Mouse (Mus musculus) ovary, postnatal 10 days (tissue): ENCODE data around the gene Cxcl5.
"Not testable (repeated sequence)": the region's sequence is repeated elsewhere in the genome, so short reads cannot be mapped to it uniquely, and the experiment has no call there.

Source experiments
- DNase-seq: peaks from one replicate; pipeline ENCODE4 v3.0.0; 2022; ENCODE audit warnings: low spot score

Gene Cxcl5

DNA sequence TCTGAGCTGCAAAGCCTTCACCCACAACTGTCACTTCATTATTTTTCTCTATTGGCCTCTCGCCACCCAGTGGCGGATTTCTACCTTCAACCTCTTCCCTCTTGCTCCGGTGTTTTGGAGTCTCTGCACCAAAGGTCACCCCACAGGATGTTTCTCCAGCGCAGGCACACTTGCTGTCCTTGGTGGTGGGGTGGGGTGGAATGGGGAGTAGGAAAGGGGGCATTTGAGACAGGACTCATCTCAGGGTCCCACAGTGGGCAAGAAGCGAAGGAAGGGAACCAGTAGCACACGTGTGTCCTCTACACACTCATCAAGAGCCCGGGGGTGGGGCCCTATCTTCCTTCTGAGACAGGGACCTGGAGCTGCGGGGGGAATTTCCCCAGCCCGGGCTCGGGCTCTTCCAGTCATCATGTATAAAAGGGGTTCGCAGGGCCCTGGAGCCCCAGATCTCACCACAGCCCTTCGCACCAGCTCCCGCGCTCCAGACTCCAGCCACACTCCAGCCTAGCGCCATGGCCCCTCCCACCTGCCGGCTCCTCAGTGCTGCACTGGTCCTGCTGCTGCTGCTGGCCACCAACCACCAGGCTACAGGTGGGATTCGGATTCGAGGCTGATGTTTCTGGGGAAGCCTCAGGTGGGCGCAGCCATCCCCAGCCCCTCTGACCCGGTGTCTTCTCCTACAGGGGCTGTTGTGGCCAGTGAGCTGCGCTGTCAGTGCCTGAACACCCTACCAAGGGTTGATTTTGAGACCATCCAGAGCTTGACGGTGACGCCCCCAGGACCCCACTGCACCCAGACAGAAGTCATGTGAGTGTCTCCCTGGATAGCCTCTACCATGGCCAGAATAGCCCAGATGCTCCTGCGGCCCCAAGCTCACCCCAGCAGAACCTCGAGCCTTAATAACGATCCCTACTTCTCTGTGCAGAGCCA, 26.8 kb downstream of the Cxcl5 start, which contains the start of gene Cxcl3:
TSS of gene Cxcl3 (plus strand) at position 445 of the 930 bp plus-strand sequence.
- no peak for DNase-seq

DNA sequence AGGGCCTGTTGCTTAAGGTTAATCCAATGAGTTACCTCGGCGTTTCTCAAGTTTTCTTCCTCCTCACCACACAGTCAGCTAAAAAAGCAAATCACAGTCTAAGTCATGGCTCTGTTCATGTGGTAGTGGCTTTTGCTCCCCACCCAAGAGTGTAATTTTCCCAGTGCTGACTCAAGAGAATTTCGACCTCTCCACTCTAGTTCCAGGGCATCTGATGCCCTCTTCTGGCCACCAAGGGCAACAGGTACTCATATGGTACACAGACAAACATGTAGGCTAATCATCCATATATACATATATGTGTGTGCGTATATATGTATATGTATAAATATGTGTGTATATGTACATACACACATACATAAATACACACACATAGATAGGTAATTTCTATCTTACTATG, 29.0 kb downstream of the Cxcl5 start:
- DNase-seq: no peak

DNA sequence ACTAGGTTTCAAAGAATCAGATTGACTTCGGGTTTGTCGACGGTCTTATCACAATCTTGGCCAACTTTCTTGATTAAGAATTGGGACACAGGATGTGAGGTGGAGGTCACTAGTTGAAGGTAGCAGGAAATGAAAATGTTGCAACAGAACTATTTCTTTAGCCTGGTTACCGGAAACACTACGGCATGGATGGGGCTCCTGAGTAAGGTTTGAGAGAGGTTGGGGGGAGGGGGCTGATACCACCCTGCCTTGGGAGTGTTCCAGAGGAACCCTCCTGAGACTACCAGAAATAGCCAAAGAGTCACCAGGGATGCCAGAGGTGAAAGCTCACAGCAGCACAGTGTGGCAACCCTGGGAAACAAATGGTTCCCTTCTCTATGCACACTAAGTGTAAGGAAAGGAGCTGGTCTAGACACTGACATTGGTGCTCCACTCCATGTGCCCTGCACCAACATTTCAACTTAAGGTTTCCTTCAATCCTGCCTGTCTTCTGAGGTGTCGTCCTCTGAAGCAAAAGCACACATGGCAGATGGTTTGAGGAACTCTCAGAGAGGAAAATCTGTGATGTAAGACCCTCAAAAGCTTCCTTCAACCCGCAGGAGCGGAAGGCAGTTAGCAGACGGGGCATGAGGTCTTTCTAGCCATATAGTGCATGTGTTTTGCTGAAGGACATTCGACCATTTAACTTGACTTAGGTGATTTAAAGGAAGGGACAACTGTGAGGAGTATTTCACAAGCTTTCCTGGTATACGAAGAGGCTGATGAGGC, 30.3 kb downstream of the Cxcl5 start:
- DNase-seq: no peak

DNA sequence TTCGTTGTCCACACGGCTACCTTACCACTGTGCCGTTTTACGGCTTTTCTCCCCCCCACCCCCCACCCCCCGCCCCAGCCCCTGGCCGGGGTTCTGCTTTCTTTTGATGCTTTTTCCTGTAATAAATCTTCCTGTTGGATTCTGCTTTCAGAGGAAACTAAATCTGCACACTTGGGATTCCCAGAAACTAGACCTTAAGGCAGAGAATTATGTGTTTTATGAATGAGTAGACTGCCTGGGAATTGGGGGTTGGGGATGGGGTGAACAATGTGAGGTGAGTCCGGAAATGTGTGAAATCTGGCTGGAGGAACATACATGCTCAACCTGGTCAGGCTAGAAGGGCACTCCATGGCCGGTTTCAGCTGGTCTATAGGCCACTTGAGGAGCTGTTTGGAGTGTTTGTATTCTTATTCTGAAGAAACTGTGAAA, 30.9 kb downstream of the Cxcl5 start:
- DNase-seq: no peak

DNA sequence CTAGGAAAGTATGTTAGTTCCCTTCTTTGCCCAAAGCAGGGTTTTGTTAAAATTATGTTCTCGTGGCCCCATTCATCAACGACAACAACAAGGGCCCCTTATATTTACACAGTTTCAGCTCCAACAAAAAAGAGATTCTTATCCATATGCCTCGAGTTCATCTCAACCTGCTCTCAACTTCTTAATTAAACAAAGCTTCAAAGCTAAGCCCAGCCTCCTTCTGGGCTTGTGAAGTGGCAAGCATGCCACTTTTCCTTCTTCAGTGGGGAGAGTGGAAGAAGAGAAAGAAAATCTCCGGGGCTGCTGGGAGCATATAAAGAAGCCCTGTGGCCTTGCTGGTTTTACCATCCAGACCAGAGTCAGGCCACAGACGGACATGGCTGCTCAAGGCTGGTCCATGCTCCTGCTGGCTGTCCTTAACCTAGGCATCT, 35.0 kb downstream of the Cxcl5 start, which contains the start of gene Cxcl15:
TSS of gene Cxcl15 (plus strand) at position 340 of the 431 bp plus-strand sequence.
- DNase-seq: no peak

DNA sequence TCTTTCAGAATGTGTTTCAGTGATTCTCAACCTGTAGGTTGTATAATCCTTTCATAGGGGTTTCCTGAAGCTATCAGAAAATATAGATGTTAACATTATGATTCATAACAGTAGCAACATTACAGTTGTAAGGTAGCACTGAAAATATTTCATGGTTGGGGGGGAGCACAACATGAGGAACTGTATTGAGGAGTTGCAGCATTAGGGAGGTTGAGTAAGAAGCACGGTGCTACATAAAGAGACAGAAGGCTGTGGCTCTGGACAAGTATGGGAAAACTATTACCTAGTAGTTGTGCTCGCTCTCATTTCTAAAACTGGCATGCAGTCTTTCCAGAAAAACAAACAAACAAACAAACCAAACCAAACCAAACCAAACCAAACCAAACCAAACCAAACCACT, 36.2 kb downstream of the Cxcl5 start:
- not testable (repeated sequence) for DNase-seq

DNA sequence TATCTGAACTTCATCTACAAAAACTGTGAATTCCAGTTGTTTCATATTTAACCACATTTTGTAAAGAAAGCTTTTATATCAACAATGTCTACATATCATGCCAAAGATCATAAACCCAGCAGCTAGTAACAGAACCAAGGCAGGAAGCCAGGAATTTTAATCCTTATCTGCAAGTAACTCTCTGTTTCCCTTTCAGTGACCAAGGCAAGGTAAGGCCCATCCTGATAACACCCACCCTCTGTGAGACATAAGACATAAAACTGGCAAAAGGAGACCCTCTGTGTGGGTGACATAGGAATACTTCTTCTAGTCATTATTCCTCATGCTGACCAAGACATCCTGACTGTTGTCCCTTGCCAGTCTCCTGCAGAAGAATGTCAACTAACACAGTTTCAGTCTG, 45.4 kb downstream of the Cxcl5 start:
- DNase-seq: no peak

DNA sequence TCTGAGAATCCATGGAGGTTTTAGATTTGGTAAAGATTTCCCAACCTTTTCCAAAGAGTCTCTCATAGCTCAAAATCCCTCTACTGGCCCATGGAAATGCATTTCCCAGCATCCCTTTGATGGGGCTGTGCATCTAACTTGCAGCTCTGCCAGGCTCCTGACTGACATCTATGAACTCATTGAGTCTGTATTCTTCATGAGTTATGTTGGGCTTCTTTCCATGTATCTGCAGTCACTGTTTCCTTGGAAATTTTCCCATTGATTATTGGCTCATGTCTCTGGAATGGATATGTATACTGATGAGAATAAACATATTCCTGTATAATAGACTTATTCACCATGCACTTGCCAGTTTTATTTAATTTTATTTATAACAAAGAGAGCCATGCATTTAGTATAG, 46.9 kb downstream of the Cxcl5 start:
- no peak for DNase-seq

DNA sequence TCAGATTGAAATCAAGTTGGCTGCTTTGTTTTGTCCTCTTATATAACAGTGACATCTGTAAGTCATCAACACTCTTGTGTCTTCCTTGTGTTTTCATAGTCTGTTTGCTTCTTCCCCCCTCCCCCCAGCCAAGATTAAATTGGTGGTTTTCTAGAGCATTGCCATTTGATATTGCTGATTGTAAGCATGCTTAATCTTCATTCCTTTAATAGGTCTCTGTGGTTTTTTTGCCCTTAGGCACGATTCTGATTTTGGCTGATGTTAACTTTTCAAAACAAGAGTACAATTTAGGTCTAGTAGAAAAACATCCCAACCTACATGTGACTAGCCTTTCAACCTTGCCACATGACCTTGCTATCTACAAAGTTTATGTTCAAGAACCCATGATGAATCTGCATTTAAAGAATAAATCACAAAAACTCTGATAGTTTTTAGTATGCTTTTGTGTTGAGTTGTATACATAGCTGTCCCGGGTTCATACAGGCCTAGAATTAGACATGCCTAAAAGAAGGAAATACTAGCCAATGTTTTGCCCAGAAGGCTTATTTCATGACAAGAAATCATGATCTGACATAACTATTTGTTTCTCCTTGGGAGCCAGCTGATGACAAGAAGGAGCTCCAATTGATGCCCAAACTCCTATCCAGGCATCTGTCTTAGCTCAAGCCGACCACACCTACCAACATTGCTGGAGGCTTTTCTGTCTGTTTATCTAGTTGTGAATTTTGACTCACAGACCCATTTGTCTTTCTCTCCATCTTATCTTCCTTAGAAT, 48.2 kb downstream of the Cxcl5 start:
- no peak for DNase-seq
